Mouse (Mus musculus): ENCODE results near the gene Ttc7.

DNA sequence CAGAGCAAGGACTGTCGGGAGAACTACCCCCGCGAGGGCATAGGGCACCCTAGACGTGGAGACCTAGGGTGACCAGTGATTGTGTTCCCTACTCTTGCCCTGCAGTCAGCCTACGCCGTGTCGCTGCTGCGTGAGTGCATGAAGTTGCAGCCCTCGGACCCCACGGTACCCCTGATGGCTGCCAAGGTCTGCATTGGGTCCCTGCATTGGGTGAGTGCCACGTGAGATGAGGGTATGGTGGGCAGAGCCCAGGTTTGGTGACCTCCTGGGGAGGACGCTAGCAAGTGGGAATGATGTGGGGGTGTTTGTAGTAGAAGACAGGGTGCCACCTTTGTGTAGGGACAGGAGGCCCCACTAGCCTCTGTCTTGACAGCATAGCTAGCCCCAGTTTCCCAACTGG lies 51.5 kb downstream of the Ttc7 start:
- no peak for TF ChIP-seq POLR2A (IDR thresholded peaks at IDR 0.05; ENCODE audit: low read depth, low read length)
- TF ChIP-seq CTCF (IDR thresholded peaks at IDR 0.05; ENCODE audit: extremely low read depth, insufficient read depth, insufficient read length, insufficient replicate concordance), result no peak
